Mouse (Mus musculus) hindbrain, embryonic 12.5 days (tissue): Measurements from ENCODE around the gene Lactbl1. TPM values are rescaled to one million over a fixed set of nuclear protein-coding genes. Genes with fewer than 3 reads are reported as not detected.

ENCODE experiments used
- microRNA-seq: library from miRNA; unstranded; fragments of <30 nt; microRNA quantifications from one replicate; pipeline ENCODE4, GENCODE M21; 2017
- polyA plus RNA-seq: library from polyadenylated mRNA; unstranded; fragments of >200 nt; fragmentation: Nextera tagmentation; extraction: Ambion mirVana; gene quantifications from 2 replicates; pipeline ENCODE4 v1.2.1, GENCODE M21; 2016

Lactbl1 gene
- polyA plus RNA-seq, 1 experiment from 2014 or later, result 0.06 TPM

Small RNA genes within 50 kb of the gene (microRNA-seq; reads per million reads assigned to microRNA genes)
- not detected for gene Gm22180

Other genes starting within 250 kb of the Lactbl1 start
- gene Htr1d, start 199.1 kb upstream of the Lactbl1 start, polyA plus RNA-seq, result 0.26 and 0.50 TPM in 2 replicates
- gene 6030445D17Rik, start 160.4 kb upstream of the Lactbl1 start, polyA plus RNA-seq, result 0.12 TPM in 1 of 2 replicates, not detected in the other
- gene Luzp1, start 152.9 kb upstream of the Lactbl1 start, polyA plus RNA-seq, result 80.9 and 83.1 TPM in 2 replicates
- 118 and 122 TPM in 2 replicates for gene Kdm1a, start 19.9 kb upstream of the Lactbl1 start, polyA plus RNA-seq
- not detected in 2 replicates for gene Tex46, start 12.2 kb upstream of the Lactbl1 start, polyA plus RNA-seq
- gene Ephb2, start 213.4 kb downstream of the Lactbl1 start, polyA plus RNA-seq, result 25.4 and 30.8 TPM in 2 replicates